Mouse (Mus musculus) liver, embryonic 11.5 days (tissue): ENCODE data around the gene Tepsin. TPM values are rescaled to one million over a fixed set of nuclear protein-coding genes. Genes with fewer than 3 reads are reported as not detected.

Experiments used
- ATAC-seq: fragments of 200-750 bp; cut with Nextera tagmentation; replicated peaks from 2 replicates; pipeline ENCODE4 v1.8.0; 2017; ENCODE audit warnings: moderate number of reproducible peaks, mild to moderate bottlenecking, moderate TSS enrichment, moderate library complexity; ENCODE audit not compliant: low FRiP score
- DNase-seq: peaks from one replicate; pipeline ENCODE4 v3.0.0-alpha.2; 2017; ENCODE audit warnings: low spot score
- H3K27ac ChIP-seq: fragments of 300-500 bp; sonication (generic); 2 replicates; pipeline ENCODE4 v1.5.1; 2014; ENCODE audit warnings: mild to moderate bottlenecking, low read depth, low read length, control low read depth
- H3K27me3 ChIP-seq: fragments of 300-500 bp; sonication (generic); replicated peaks from 2 replicates; pipeline ENCODE4 v1.6.1; 2014; ENCODE audit warnings: low read length, mixed read lengths; ENCODE audit not compliant: control insufficient read depth, insufficient read depth
- H3K36me3 ChIP-seq: fragments of 300-500 bp; sonication (generic); 2 replicates; pipeline ENCODE4 v1.6.1; 2014; ENCODE audit warnings: mild to moderate bottlenecking, low read length, moderate library complexity, mixed read lengths; ENCODE audit not compliant: control insufficient read depth, insufficient read depth
- H3K4me1 ChIP-seq: fragments of 300-500 bp; sonication (generic); replicated peaks from 2 replicates; pipeline ENCODE4 v1.6.1; 2014; ENCODE audit warnings: low read length, mixed read lengths; ENCODE audit not compliant: control insufficient read depth, insufficient read depth
- H3K4me2 ChIP-seq: fragments of 300-500 bp; sonication (generic); 2 replicates; pipeline ENCODE4 v1.6.1; 2014; ENCODE audit warnings: mild to moderate bottlenecking, control low read depth, moderate library complexity
- H3K4me3 ChIP-seq: fragments of 300-500 bp; sonication (generic); 2 replicates; pipeline ENCODE4 v1.5.1; 2014; ENCODE audit warnings: low read depth, low read length, control low read depth
- H3K9ac ChIP-seq: fragments of 300-500 bp; sonication (generic); 2 replicates; pipeline ENCODE4 v1.6.1; 2014; ENCODE audit warnings: low read depth, low read length, control low read depth
- H3K9me3 ChIP-seq: fragments of 300-500 bp; sonication (generic); 2 replicates; pipeline ENCODE4 v1.6.1; 2016; ENCODE audit warnings: low read length, inconsistent platforms, mixed read lengths; ENCODE audit not compliant: control insufficient read depth
- WGBS: fragments of 180-500 bp; shearing (Covaris S2); extraction: QIAGEN DNeasy Blood & Tissue Kit; methylation state at CpG from one replicate; pipeline ENCODE4 v1.1.7; 2014; 5-methylcytosine and 5-hydroxymethylcytosine counted together
- polyA plus RNA-seq: library from polyadenylated mRNA; unstranded; fragments of >200 nt; fragmentation: Nextera tagmentation; extraction: Ambion mirVana; gene quantifications from 2 replicates; pipeline ENCODE4 v1.2.1, GENCODE M21; 2014

The Tepsin gene
- polyA plus RNA-seq, 1 experiment from 2014 or later = 19.5 TPM

- Histone ChIP-seq H3K9me3 (no peaks in the 10 kb centered on the region), H3K27ac (peak overlapping the region; percentile 76), H3K4me1 (peaks cover 56% of the 10 kb centered on the region), H3K36me3 (peaks cover 41% of the 10 kb centered on the region), H3K4me2 (peak overlapping the region; percentile 46), H3K4me3 (no peak overlapping the region), H3K27me3 (no peaks in the 10 kb centered on the region), H3K9ac (peak overlapping the region; percentile 14; the same call in 1 of the 2 replicates)
- 79% methylated on average over 8 of the region's 8 CpGs for WGBS
- DNase-seq (no peak), ATAC-seq (no peak)
These were observed 37.7 kb upstream of the Tepsin start for GRCm38 (mm10) chr11:120136195-120136594.

- Histone ChIP-seq H3K9me3 (no peaks in the 10 kb centered on the region), H3K36me3 (peaks cover 40% of the 10 kb centered on the region), H3K27ac (no peak overlapping the region), H3K9ac (no peak overlapping the region), H3K4me3 (no peak overlapping the region), H3K4me2 (no peak overlapping the region), H3K27me3 (no peaks in the 10 kb centered on the region), H3K4me1 (peaks cover 52% of the 10 kb centered on the region)
- DNase-seq (no peak), ATAC-seq (no peak)
- WGBS = 79% methylated on average over 9 of the region's 9 CpGs
These were observed 36.5 kb upstream of the Tepsin start for GRCm38 (mm10) chr11:120134847-120135530.

GRCm38 (mm10) chr11:120134148-120134547, 35.6 kb upstream of the Tepsin start:
- no peaks in the 10 kb centered on the region for H3K9me3 ChIP-seq
- ATAC-seq (no peak), DNase-seq (no peak)
- H3K27me3 ChIP-seq = no peaks in the 10 kb centered on the region
- peaks cover 42% of the 10 kb centered on the region for H3K36me3 ChIP-seq
- no peak overlapping the region for H3K27ac ChIP-seq
- no peak overlapping the region for H3K4me3 ChIP-seq
- no peak overlapping the region for H3K9ac ChIP-seq
- H3K4me2 ChIP-seq = no peak overlapping the region
- WGBS = 90% methylated on average over 5 of the region's 5 CpGs
- peaks cover 44% of the 10 kb centered on the region for H3K4me1 ChIP-seq

- Histone ChIP-seq H3K4me1 (no peaks in the 10 kb centered on the region), H3K4me3 (no peak overlapping the region), H3K9me3 (no peaks in the 10 kb centered on the region), H3K4me2 (no peak overlapping the region), H3K9ac (no peak overlapping the region), H3K36me3 (peaks cover 41% of the 10 kb centered on the region), H3K27me3 (no peaks in the 10 kb centered on the region), H3K27ac (no peak overlapping the region)
- WGBS = 88% methylated on average over 7 of the region's 7 CpGs
- ATAC-seq (no peak), DNase-seq (no peak)
These were observed 30.8 kb upstream of the Tepsin start for GRCm38 (mm10) chr11:120129281-120129680.

- H3K4me3 ChIP-seq = no peak overlapping the region
- H3K27ac ChIP-seq = no peak overlapping the region
- 84% methylated on average over 2 of the region's 2 CpGs for WGBS
- H3K9ac ChIP-seq = no peak overlapping the region
- no peak overlapping the region for H3K4me2 ChIP-seq
- DNase-seq = no peak
- peaks cover 26% of the 10 kb centered on the region for H3K36me3 ChIP-seq
- ATAC-seq = no peak
- H3K9me3 ChIP-seq = no peaks in the 10 kb centered on the region
- no peaks in the 10 kb centered on the region for H3K27me3 ChIP-seq
- no peaks in the 10 kb centered on the region for H3K4me1 ChIP-seq
These were observed 28.3 kb upstream of the Tepsin start for GRCm38 (mm10) chr11:120126845-120127244.

GRCm38 (mm10) chr11:120122126-120122525, 23.6 kb upstream of the Tepsin start:
- DNase-seq = no peak
- ATAC-seq = no peak
- no peak overlapping the region for H3K4me2 ChIP-seq
- H3K27ac ChIP-seq = no peak overlapping the region
- no peaks in the 10 kb centered on the region for H3K27me3 ChIP-seq
- H3K9me3 ChIP-seq = no peaks in the 10 kb centered on the region
- 88% methylated on average over 12 of the region's 12 CpGs for WGBS
- H3K4me3 ChIP-seq = no peak overlapping the region
- H3K36me3 ChIP-seq = peaks cover 5% of the 10 kb centered on the region
- no peak overlapping the region for H3K9ac ChIP-seq
- no peaks in the 10 kb centered on the region for H3K4me1 ChIP-seq

GRCm38 (mm10) chr11:120120642-120121420, 22.3 kb upstream of the Tepsin start:
- Histone ChIP-seq H3K27ac (no peak overlapping the region), H3K4me3 (no peak overlapping the region), H3K9ac (no peak overlapping the region), H3K4me1 (no peaks in the 10 kb centered on the region), H3K4me2 (no peak overlapping the region), H3K9me3 (no peaks in the 10 kb centered on the region), H3K36me3 (peaks cover 5% of the 10 kb centered on the region), H3K27me3 (no peaks in the 10 kb centered on the region)
- no peak for ATAC-seq
- no peak for DNase-seq
- WGBS = 86% methylated on average over 17 of the region's 17 CpGs

- Histone ChIP-seq H3K4me1 (no peaks in the 10 kb centered on the region), H3K9me3 (no peaks in the 10 kb centered on the region), H3K4me3 (no peak overlapping the region), H3K27me3 (no peaks in the 10 kb centered on the region), H3K4me2 (no peak overlapping the region), H3K36me3 (peaks cover 7% of the 10 kb centered on the region), H3K27ac (no peak overlapping the region), H3K9ac (no peak overlapping the region)
- no peak for ATAC-seq
- no peak for DNase-seq
- WGBS = 86% methylated on average over 10 of the region's 10 CpGs
These were observed 21.5 kb upstream of the Tepsin start for GRCm38 (mm10) chr11:120119936-120120541.
